Mouse (Mus musculus): ENCODE results near the gene Ly75.

- TF ChIP-seq CTCF (IDR thresholded peaks at IDR 0.05; ENCODE audit: low read depth, low read length), result no peak
- no peak for TF ChIP-seq POLR2A (IDR thresholded peaks at IDR 0.05; ENCODE audit: borderline replicate concordance, low read depth, low read length)
These were observed 18.6 kb upstream of the Ly75 start for GRCm38 (mm10) chr2:60401694-60402093.
